Mouse (Mus musculus) heart, postnatal 0 days (tissue): ENCODE results near the gene Rassf1.

Experiments used
- CTCF ChIP-seq: IDR thresholded peaks from 2 replicates; pipeline ENCODE4 v1.5.1; 2016; ENCODE audit warnings: antibody characterized with exemption, control low read depth, low read depth
- EP300 ChIP-seq: IDR thresholded peaks from 2 replicates; pipeline ENCODE4 v1.6.1; 2016; ENCODE audit warnings: antibody characterized with exemption, low read depth

DNA sequence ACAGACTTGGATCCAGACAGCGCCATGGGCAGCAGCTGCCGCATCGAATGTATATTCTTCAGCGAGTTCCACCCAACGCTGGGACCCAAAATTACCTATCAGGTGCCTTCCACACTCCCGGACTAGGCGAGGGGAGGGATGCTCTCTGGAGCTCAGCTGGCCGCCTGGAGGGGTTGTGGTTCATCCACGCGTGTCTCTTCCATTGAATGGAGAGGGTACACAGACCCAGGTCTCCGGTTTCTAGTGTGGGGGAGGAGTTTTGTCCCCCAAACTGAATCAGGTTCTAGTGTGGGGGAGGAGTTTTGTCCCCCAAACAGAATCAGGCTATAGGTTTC is 9.0 kb upstream of the Rassf1 start:
- TF ChIP-seq CTCF (no peak), EP300 (no peak)
